ENCODE assay signal across 13 mouse cellular contexts in genomic region chr12:86647279-86647678, GRCm38 (mm10). TPM values are rescaled to one million over a fixed set of nuclear protein-coding genes. Genes with fewer than 3 reads are reported as not detected.
DNase-seq lines count a peak whose midpoint lies in the region; ATAC-seq lines count a peak whose summit lies in the region.
"Had no signal": no experiment of that assay in that cellular context is flagged by ENCODE, and none has a peak within 500 bp of the region (broad histone marks: within the 10 kb centered on the region; RNA-seq: fewer than 3 reads in every experiment).

No protein-coding gene starts in this region.

- H3K9ac ChIP-seq in embryonic facial prominence, embryonic 11.5 days (replicated peaks; ENCODE audit: low read length), result no peak overlapping the region
- no peak overlapping the region for H3K9ac ChIP-seq in limb, embryonic 13.5 days
- H3K9ac ChIP-seq: limb, embryonic 12.5 days; neural tube, embryonic 12.5 days had no signal

- H3K4me3 ChIP-seq in embryonic facial prominence, embryonic 11.5 days (ENCODE audit: low read depth, low read length), result no peak overlapping the region
- no peak overlapping the region for H3K4me3 ChIP-seq in limb, embryonic 13.5 days
- H3K4me3 ChIP-seq: limb, embryonic 12.5 days; neural tube, embryonic 12.5 days had no signal

- H3K36me3 ChIP-seq in embryonic facial prominence, embryonic 11.5 days (replicated peaks; ENCODE audit: control insufficient read depth, insufficient read depth, low read depth, low read length), result no peaks in the 10 kb centered on the region
- H3K36me3 ChIP-seq in limb, embryonic 13.5 days, result no peaks in the 10 kb centered on the region
- H3K36me3 ChIP-seq: limb, embryonic 12.5 days; neural tube, embryonic 12.5 days had no signal

- H3K4me2 ChIP-seq in embryonic facial prominence, embryonic 11.5 days (ENCODE audit: low read depth, low read length), result no peak overlapping the region
- H3K4me2 ChIP-seq in limb, embryonic 13.5 days (replicated peaks), result 0 out of 2 replicates have a peak overlapping the region, but pooled peaks have one; percentile 30
- H3K4me2 ChIP-seq: limb, embryonic 12.5 days; neural tube, embryonic 12.5 days had no signal

- peak; percentile 28 to 40 for DNase-seq in heart, postnatal 10 days
- no peak for DNase-seq in heart, adult 9 months (ENCODE audit: low spot score in 2 of 2)
- DNase-seq in brain, adult 2 months (ENCODE audit: low read depth, low spot score), result peak; percentile 46
- peak; percentile 68 for DNase-seq in embryonic facial prominence, embryonic 11.5 days (ENCODE audit: low spot score)
- no peak for DNase-seq in right cerebral cortex, adult 2 months (ENCODE audit: low spot score in 2 of 2)
- DNase-seq in frontal cortex, postnatal 10 days (ENCODE audit: low spot score in 2 of 2), result no peak
- DNase-seq: cerebellum, adult 11 months; lung, postnatal 36 days; spleen, adult 18-20 months; thymus, postnatal 25 days had no signal

- 22% methylated on average over 9 of the region's 9 CpGs for WGBS in embryonic facial prominence, embryonic 11.5 days
- 7% methylated on average over 9 of the region's 9 CpGs for WGBS in limb, embryonic 13.5 days

- intact Hi-C loops in heart, postnatal 10 days (cut with DNase I), result no loop called here

- no peak overlapping the region for H3K27ac ChIP-seq in embryonic facial prominence, embryonic 11.5 days (replicated peaks; ENCODE audit: low read depth, low read length)
- no peak overlapping the region for H3K27ac ChIP-seq in limb, embryonic 13.5 days
- H3K27ac ChIP-seq: limb, embryonic 12.5 days; neural tube, embryonic 12.5 days had no signal

- H3K27me3 ChIP-seq in embryonic facial prominence, embryonic 11.5 days (ENCODE audit: control insufficient read depth, insufficient read depth, low read length), result no peaks in the 10 kb centered on the region
- H3K27me3 ChIP-seq in limb, embryonic 13.5 days, result 0 out of 2 replicates have a peak, but pooled peaks cover 4% of the 10 kb centered on the region
- H3K27me3 ChIP-seq: limb, embryonic 12.5 days; neural tube, embryonic 12.5 days had no signal

- ATAC-seq in embryonic facial prominence, embryonic 11.5 days (replicated peaks; ENCODE audit: insufficient number of reproducible peaks, low FRiP score, low TSS enrichment, low read depth), result no peak
- ATAC-seq in limb, embryonic 13.5 days (ENCODE audit: low FRiP score, low read depth), result no peak

- H3K9me3 ChIP-seq in embryonic facial prominence, embryonic 11.5 days (replicated peaks; ENCODE audit: control insufficient read depth, low read length), result no peaks in the 10 kb centered on the region
- peaks cover 6% of the 10 kb centered on the region; the same call in 1 of the 2 replicates for H3K9me3 ChIP-seq in limb, embryonic 13.5 days
- H3K9me3 ChIP-seq: limb, embryonic 12.5 days; neural tube, embryonic 12.5 days had no signal

- H3K4me1 ChIP-seq in embryonic facial prominence, embryonic 11.5 days (ENCODE audit: control insufficient read depth, insufficient read depth, low read length), result no peaks in the 10 kb centered on the region
- H3K4me1 ChIP-seq in limb, embryonic 13.5 days, result peaks cover 30% of the 10 kb centered on the region

RNA-seq across cellular contexts. Expression of gene Vash1, which starts 31.2 kb away (rescaled TPM):
- 10 to 100 TPM; 50.7 to 55.2 TPM for total RNA-seq in heart, postnatal 10 days (2021)
- 10.4 and 12.3 TPM in 2 replicates for polyA plus RNA-seq in embryonic facial prominence, embryonic 11.5 days (2014; fragmentation: Nextera tagmentation; extraction: Ambion mirVana)
- 13.2 and 13.9 TPM in 2 replicates for polyA plus RNA-seq in limb, embryonic 13.5 days (2015; fragmentation: Nextera tagmentation; extraction: Ambion mirVana)

Comparison
In these comparisons a context has a peak if more than half of its experiments do, and no peak if none do; other contexts are left out.
1. DNase-seq: peak in heart, postnatal 10 days (2 of 2), brain, adult 2 months (single experiment) and embryonic facial prominence, embryonic 11.5 days (single experiment); none in heart, adult 9 months (0 of 2), right cerebral cortex, adult 2 months (0 of 2) and frontal cortex, postnatal 10 days (0 of 2).